Mouse (Mus musculus) megakaryocyte, embryonic 14.5 days (primary cell): ENCODE measurements around the gene Rmdn2.

Experiments
- FLI1 ChIP-seq: IDR thresholded peaks from 2 replicates; pipeline ENCODE4 v1.6.1; 2012; ENCODE audit warnings: low read length, inconsistent platforms, mixed read lengths
- GATA1 ChIP-seq: IDR thresholded peaks from 3 replicates; pipeline ENCODE4 v1.6.1; 2012; ENCODE audit warnings: mixed read lengths, low read length, inconsistent platforms, borderline replicate concordance

GRCm38 (mm10) chr17:79700871-79701270, 89.2 kb downstream of the Rmdn2 start:
- TF ChIP-seq GATA1 = no peak
- no peak for TF ChIP-seq FLI1
